Mouse (Mus musculus) MEL-GATA-1-ER (cell line): ENCODE measurements around the gene Tor4a.

Experiments
- DNase-seq: peaks from one replicate; pipeline ENCODE4 v3.0.0-alpha.2; 2012; ENCODE audit warnings: low read depth; ENCODE audit errors: extremely low read depth

Gene Tor4a

GRCm38 (mm10) chr2:25196172-25196954, at the start of gene Tor4a:
Gene Tor4a, minus strand, starts transcription at chr2:25196886.
- peak; percentile 96 for DNase-seq

- DNase-seq, result no peak
These were observed 47.5 kb upstream of the Tor4a start for GRCm38 (mm10) chr2:25244144-25244543.

GRCm38 (mm10) chr2:25243342-25243741, 46.7 kb upstream of the Tor4a start:
- DNase-seq, result no peak

GRCm38 (mm10) chr2:25242101-25242506, 45.4 kb upstream of the Tor4a start, which contains the start of the genes Rnf208 and Cysrt1:
Gene Rnf208, plus strand, starts transcription at chr2:25242255.
Gene Cysrt1, minus strand, starts transcription at chr2:25242452.
- no peak for DNase-seq

- DNase-seq, result no peak
These were observed 44.7 kb upstream of the Tor4a start for GRCm38 (mm10) chr2:25241438-25241775.

- peak; percentile 81 for DNase-seq
These were observed 44.2 kb upstream of the Tor4a start for GRCm38 (mm10) chr2:25240723-25241437.

- DNase-seq, result no peak
These were observed 43.6 kb upstream of the Tor4a start for GRCm38 (mm10) chr2:25240310-25240709.

- DNase-seq, result no peak
These were observed 43.1 kb upstream of the Tor4a start for GRCm38 (mm10) chr2:25239766-25240165.

GRCm38 (mm10) chr2:25238106-25238505, 41.4 kb upstream of the Tor4a start:
- no peak for DNase-seq

GRCm38 (mm10) chr2:25237522-25237921, 40.8 kb upstream of the Tor4a start:
- no peak for DNase-seq

GRCm38 (mm10) chr2:25236614-25237013, 39.9 kb upstream of the Tor4a start, which contains the start of gene Rnf224:
Gene Rnf224, minus strand, starts transcription at chr2:25236787.
- DNase-seq, result no peak

GRCm38 (mm10) chr2:25234551-25235220, 38.0 kb upstream of the Tor4a start:
- DNase-seq, result no peak

- no peak for DNase-seq
These were observed 37.4 kb upstream of the Tor4a start, which contains the start of gene Slc34a3 for GRCm38 (mm10) chr2:25234050-25234449. Gene Slc34a3, minus strand, starts transcription at chr2:25234364.

GRCm38 (mm10) chr2:25233421-25233820, 36.7 kb upstream of the Tor4a start:
- peak; percentile 68 for DNase-seq

GRCm38 (mm10) chr2:25231038-25231437, 34.4 kb upstream of the Tor4a start:
- no peak for DNase-seq

- no peak for DNase-seq
These were observed 33.9 kb upstream of the Tor4a start for GRCm38 (mm10) chr2:25230581-25230980.

- DNase-seq, result no peak
These were observed 32.9 kb upstream of the Tor4a start for GRCm38 (mm10) chr2:25229582-25229981.

- no peak for DNase-seq
These were observed 32.4 kb upstream of the Tor4a start for GRCm38 (mm10) chr2:25228995-25229530.

GRCm38 (mm10) chr2:25228431-25228889, 31.8 kb upstream of the Tor4a start:
- peak; percentile 84 for DNase-seq

GRCm38 (mm10) chr2:25227406-25227805, 30.7 kb upstream of the Tor4a start:
- no peak for DNase-seq

GRCm38 (mm10) chr2:25226864-25227263, 30.2 kb upstream of the Tor4a start:
- DNase-seq, result no peak
